Mouse (Mus musculus): ENCODE results near the gene Pik3c2a.
A peak's percentile ranks its signal among the peaks of the same experiment; 100 is the strongest.
"Not testable (repeated sequence)": the region's sequence is repeated elsewhere in the genome, so short reads cannot be mapped to it uniquely, and the experiment has no call there.

Gene Pik3c2a

DNA sequence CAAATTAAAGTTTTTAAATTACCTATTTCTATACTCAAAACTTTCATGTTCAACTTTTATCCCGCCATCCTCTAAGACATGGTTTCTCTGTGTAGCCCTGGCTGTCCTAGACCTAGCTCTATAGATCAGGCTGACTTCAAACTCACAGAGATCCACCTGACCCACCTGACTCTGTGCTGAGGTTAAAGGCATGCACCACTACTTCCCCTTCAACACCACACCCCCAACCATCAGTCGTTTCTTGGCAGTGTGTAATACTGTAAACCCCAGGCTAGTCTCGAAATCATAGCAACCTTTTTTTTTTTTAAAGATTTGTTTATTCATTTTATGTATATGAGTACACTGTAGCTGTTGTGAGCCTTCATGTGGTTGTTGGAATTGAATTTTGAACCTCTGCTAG, 50.9 kb downstream of the Pik3c2a start:
- DNase-seq (ENCODE audit: low spot score in 2 of 2): no peak

DNA sequence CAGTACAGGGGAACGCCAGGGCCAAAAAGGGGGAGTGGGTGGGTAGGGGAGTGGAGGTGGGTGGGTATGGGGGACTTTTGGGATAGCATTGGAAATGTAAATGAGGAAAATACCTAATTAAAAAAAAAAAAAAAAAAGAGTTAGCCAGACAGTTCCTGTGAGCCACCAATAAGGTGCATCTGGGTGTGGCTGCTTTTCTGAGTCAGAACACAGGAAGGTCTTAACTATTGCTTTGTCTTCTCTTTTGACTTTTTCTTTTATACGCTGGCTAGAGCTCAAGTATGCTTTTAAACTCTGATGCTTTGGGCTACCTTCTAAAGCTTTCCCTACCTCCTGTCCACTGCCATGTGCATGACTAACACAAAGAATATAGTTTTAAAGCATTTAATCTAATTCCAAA, 55.9 kb downstream of the Pik3c2a start:
- not testable (repeated sequence) for DNase-seq (ENCODE audit: low spot score in 2 of 2)

DNA sequence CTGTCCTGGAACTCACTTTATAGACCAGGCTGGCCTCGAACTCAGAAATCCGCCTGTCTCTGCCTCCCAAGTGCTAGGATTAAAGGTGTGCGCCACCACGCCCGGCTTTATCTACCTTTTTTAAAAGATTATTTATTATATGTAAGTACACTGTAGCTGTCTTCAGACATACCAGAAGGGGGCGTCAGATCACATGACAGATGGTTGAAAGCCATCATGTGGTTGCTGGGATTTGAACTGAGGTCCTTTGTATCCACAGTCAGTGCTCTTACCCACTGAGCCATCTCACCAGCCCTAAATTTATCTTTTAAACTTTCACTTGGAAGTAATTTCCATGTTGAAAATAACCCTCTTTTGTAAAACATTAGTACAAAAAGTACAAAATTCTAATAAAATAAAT, 64.1 kb downstream of the Pik3c2a start:
- DNase-seq (ENCODE audit: low spot score in 2 of 2): not testable (repeated sequence)

DNA sequence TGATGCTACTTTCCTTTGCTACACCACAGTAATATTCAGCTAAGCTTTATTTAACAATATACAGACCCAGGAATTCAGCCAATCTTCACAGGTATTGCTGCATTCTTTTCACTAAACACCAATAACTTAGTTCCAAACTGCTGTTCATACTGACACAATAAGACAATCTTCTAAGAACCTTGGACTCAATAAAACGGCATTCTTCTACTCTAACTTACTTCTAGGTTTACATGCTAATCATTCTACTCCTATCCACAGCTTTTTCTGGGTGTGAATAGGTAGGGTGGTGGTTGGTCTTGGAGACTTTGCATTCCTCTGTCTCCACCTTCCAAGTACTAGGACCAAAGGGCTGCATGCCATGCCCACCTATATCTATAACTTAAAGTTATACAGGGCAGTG, 69.0 kb downstream of the Pik3c2a start:
- DNase-seq (ENCODE audit: low spot score in 2 of 2): no peak

DNA sequence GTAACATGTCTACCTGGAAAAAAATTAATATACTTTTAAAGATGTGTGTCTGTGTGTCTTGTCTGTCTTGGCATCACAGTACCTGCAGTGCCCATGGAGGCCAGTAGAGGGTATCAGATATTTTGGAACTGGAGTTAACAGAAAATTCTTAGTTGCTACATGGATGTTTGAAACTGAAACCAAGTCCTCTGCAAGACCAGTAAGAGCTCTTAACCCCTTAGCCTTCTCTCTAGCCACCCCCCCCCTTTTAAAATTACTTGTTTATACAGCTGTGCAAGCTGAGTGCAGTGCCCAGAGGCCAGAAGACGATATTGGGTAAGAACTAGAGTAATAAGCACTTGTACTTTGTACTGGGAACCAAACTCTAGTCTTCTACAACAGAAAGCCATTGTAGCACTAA, 107.0 kb downstream of the Pik3c2a start:
- peak in 1 of 2 experiments; percentile 33 for DNase-seq (ENCODE audit: low spot score in 2 of 2)

DNA sequence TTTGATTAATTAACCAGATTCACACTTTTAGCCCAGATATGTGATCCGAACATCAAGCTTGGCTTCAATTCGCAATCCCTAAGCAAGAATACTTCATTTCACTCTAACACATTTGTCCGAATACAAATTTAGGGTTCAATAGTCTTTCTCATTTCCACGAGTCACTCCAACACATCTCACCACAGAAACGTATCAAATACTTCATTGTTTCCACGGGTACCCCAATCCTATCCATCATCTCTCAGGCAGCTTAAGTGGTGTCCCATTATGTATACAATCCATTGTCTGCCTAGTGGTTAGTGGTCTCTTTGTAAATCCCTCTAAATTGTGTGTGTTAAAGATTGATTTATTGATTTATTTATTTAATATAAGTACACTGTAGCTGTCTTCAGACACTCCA, 108.1 kb downstream of the Pik3c2a start:
- no peak for DNase-seq (ENCODE audit: low spot score in 2 of 2)

DNA sequence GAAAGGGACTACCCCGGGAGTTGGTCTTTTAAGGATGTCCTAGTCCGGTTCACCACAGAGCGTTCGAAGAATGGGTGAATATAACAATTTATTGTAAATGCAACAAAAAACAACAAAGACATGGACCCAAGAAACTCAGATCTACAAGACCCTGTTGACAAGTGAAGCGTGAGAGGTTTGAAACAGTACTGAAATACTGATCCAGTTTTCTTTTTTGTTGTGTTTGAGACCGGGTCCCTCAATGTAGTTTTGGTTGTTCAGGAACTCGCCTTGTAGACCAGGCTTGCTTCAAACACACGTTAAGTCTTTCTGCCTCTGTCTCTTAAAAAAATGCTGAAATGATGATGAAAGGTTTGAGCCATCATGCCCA, 108.6 kb downstream of the Pik3c2a start:
- no peak for DNase-seq (ENCODE audit: low spot score in 2 of 2)

DNA sequence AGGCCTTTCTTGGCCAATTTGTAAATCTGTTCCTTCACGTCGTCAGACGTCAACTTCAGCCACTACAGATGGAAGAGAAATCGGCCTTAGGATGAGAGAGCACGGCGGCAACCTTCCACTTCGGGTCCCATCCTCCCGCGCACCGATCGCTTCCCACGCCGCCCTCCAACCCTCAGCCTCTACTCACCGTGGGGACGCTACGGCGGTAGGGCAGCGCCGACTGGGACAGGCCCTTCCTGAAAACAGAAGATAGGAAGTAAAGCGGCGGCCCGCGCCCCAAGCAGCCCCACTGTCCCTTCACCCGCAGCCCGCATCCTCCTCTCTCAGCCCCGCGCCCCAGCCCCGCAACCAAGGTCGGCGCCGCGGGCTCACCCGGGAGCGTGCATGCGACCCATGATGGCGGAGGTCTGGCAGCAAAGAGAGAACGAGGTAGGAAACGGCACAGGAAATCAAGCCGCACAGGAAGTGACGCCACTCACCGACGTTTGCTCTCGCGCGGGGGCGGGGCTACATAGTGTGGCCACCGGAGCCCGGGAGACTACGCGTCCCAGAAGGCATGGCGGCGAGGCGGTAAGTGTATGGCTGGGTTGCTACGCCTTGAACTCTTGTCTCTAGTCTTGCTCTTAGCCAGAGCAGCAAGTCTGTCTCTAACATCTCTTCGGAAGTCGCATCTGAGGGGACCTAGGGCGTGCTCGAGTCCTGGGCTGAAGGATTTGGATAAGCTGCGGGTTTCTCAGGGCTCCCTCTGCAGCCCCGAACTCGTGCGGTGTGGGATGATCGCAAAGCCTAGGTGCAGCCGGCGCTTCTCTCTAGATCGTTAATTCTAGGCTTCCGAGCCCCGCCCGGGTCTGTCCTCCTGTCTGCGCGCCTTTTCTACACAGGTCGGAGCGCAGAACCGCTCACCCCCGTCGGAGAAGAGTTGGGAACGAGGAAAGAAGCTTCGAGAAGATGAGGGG, 109.3 kb downstream of the Pik3c2a start, which contains the start of gene Rps13:
Gene Rps13 (minus strand): TSS at position 483 of the 956 bp plus-strand sequence.
- DNase-seq (ENCODE audit: low spot score in 2 of 2): peak; percentile 94 to 99

DNA sequence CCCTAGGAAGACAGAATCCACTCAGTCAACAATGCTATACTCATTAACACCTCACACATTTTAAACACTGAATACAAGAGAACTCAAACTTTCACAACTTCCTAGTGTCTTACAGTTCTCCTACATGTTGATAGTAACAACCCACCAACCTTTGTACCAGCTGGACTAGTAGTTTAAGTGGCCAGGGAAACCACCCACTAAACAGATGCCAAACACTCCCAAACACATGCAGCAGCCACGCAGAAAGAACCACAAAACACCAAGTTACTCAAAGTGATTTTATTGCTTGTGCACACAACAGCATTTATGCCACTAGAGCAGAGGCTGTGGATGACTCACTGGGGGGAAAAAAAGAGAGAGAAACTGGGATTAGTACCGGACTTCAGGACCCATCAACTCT, 112.0 kb downstream of the Pik3c2a start:
- no peak for DNase-seq (ENCODE audit: low spot score in 2 of 2)

DNA sequence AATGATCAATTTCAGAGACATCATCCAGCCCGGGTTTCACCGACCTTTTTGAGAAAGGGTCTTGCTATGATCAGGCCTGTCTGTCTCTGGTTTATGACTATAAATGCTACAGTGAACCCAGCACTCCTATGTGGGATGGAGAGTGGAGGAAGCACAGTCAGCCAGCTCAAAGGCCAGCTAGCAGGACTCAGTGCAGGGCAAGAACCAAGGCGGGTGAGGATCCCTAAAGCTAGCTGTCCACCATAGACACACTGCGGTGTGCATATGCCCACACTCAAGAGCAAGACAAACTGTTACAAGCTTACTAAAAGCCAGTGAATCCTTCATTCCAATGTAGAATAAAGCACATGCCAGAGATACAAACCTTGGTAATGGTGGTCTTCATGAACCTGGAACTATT, 113.4 kb downstream of the Pik3c2a start:
- DNase-seq (ENCODE audit: low spot score in 2 of 2): no peak

DNA sequence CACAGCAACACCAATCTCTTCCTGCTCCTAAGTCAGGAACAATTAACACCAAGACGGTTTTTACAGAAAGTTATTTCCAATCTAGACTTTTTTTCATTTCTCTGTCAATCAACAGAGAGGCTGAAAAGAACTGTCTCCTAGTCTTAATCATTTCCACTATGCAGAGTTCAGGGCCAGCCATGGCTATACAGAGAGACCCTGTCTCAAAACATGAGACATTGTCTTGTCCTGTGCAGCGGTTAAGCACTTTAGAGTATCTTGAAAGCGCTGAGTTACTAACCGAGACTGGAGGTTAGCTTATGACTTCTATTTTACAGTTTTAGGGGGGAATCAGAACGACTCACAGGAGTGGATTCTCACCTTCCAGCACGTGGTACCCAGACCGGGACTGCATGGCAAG, 114.5 kb downstream of the Pik3c2a start:
- no peak for DNase-seq (ENCODE audit: low spot score in 2 of 2)

DNA sequence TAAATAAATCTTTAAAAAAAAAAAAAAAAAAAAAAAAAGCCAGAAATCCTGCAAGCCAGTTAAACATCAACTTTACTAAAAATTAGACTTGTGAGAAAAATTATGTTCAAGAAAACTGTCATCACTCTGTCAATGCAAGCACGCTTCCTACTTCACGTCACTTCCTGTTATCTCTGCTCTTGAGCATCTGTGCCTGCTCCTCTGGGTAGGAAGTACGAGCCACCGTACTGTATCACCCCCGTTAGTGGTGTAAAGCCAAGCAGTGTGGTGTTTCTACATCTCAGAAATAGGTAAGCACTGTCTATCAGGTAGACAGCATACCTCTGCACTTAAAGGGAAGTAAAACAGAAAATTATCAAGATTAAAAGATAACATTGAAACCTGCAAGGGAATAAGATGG, 115.3 kb downstream of the Pik3c2a start:
- no peak for DNase-seq (ENCODE audit: low spot score in 2 of 2)

DNA sequence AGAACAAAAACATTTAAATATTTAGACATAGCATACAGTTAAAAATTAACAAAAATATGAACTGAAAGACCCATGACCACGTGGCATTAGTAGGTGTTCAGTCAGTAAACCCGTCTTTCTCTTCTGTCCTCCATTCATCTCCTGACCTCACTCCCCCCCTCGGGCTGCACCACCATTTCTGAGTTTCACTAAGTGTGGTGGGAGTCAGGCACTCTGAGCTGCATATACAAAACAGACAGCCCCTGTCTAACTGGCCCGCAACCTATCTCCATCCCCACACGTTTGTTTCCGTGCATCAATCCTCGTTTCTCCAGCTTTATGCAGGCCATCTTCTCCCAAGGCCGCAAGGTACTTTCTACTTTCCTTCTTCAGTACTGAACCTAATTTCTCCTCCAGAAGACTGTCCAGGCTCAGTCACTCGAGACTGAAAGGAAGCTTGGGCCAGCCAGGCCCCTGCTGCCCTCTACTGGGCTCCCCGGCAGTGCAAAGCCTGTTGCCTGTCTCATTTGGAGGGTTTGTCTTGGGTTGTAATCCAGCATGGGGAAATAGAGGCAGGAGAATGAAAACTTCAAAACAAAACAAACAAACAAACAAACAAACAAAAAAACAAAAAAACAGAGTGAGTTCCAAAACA, 119.8 kb downstream of the Pik3c2a start:
- peak; percentile 22 to 59 for DNase-seq (ENCODE audit: low spot score in 2 of 2)

DNA sequence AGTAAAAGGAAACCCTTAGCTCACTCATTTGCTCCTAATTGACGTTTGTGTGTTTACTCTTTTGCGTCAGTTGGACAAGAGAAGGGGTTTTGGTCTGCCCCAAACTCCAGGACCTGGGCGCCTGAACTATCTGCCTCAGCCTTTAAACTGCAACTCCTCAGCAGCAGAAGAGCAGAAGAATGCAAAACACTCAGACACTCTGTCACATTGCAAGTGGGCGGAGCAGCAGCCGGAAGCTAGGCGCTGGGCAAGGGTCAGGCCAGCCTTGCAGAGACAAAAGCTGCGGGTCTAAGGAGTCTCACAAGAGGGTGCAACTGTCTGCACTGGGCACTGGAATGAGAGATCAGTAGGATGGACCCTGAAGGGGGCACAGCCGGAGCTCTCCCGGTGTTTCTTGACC, 133.8 kb downstream of the Pik3c2a start:
- no peak for DNase-seq (ENCODE audit: low spot score in 2 of 2)

DNA sequence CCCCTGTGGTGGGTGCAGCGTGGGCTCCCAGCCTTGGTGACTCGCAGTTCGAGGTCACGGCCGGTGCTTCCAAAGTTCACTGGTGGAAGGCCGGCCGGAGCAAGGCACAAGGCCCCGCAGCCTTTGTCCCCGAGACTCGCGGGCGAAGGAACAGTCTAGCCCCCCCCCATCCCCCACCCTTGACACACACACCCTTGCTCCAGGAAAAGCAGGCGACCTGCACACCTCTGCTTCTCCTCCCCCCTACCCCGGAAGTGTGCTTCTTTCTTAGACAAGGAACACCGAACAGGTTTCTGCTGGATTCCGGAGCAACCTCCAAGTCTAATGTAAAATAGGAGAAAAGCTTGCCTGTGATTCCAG, 134.6 kb downstream of the Pik3c2a start:
- DNase-seq (ENCODE audit: low spot score in 2 of 2): no peak

DNA sequence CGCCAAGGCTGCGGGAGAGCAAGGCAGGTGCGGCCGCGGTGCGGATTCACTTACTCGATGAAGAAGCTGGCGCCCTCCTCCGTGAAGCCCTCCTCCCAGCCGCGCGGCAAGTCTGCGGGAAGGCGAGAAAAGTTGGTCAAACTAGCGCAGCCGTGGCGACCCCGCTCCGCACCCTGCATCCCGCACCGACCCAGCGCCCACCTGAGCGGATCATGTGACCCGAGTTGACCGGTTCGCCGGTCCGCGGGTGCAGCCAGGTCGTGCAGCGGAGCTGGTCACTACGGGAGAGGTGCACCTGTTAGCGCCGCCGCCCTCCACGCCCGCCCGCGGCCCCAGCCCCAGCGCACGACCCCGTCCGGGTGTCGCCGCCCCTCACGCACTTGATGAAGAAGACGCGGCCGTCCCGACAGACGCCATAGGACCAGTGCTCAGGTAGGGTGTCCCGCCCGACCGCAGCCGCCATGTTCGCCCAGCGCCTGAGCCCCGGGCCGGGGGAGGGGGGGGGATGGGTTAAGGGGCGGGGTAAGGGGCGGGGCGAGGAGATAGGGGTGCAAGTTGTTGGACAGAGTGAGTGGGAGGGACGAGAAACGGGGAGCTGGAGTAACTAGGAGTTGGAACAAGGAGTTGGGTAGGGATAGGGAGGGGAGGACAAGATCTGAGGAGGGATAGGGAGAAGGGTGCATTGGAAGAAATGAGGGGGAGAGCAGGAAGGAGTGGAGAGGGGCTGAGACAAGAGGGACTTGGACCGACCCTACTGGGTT, 135.2 kb downstream of the Pik3c2a start, which contains the start of gene Plekha7:
Gene Plekha7 (minus strand): TSS at position 506 of the 761 bp plus-strand sequence.
- no peak for DNase-seq (ENCODE audit: low spot score in 2 of 2)

DNA sequence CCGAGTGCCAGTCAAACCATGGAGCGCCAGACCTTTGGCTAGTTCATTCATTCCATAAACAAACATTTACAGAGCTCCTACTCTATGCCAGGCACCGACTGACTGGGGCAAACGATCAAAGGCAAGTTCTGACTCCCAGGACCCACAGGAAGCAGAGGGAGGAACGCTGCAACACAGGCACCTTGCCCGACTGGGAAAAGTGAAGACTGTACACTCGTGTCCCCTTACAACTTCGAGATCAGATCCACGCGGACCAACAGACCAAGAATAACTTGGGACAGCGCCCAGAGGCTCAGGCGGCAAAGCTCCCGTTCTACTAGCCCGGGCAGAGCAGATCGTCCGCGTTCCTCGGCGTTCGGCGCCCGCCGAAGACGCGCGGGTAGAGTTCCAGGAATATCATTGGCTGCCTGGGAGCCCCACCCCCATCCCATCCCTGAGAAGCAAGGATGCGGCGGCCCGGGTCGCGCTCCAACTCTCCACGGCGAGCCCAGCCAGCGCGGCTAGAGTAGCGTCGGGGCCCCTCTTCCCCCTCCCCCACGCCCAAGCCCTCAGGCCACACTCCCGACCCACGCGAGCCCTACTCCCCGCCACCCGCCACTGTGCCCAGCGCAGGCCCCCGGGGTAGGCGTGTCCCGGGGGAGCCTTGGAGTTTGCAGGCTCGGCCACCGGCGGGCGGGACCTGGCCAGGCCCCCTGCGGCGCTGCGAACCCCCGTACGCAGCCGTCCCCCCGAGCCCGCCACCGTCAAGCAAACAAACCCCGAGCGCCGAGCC, 136.0 kb downstream of the Pik3c2a start:
- DNase-seq (ENCODE audit: low spot score in 2 of 2): peak in 1 of 2 experiments; percentile 23

DNA sequence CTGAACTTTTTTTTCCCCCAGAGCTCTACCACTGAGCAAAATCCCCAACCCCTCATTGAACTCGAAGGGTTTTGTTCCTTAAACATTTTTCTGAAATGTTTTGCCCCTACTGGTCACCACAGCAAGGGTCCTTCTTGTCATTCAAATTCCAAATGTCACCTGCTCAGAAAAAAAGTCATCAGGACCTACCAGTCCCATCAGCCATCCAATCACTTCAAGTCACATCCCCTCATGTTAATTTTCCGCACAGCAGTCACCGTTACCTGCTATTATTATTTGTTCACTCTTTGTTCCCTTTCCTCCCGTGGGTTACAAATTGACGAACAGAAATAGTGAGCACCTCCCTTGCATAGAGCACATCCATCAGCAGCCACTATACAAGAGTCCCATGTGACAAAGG, 136.6 kb downstream of the Pik3c2a start:
- no peak for DNase-seq (ENCODE audit: low spot score in 2 of 2)

DNA sequence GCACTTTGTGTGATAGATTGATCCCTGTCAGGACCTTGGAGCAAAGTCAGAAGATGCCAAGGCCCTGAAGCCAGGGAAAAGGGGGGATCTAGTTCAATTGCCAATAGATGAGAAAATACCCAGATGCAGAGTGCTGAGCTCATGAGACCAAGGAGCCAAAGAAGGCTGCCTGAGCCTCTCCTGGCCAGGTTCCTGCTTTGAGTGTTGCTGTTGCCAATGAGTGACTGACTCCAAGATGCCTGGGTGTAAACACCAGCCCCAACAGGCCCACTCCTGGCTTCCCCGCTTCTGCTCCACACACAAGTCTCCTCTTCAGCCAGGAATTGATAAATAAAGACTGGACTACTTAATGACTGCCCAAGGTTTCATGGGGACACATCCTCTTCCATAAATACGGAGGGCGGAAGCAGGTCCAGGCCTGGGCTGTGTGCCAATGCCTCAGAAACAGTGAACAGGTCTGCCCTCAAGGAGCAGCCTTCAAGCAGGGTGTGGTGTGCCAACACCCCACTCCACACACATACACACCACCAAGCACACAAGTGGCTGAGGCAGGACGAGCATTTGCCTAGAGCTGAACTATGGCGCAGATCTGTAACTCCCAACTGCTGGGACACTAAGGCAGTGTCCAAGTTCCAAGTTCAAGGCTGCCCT, 141.5 kb downstream of the Pik3c2a start:
- no peak for DNase-seq (ENCODE audit: low spot score in 2 of 2)

DNA sequence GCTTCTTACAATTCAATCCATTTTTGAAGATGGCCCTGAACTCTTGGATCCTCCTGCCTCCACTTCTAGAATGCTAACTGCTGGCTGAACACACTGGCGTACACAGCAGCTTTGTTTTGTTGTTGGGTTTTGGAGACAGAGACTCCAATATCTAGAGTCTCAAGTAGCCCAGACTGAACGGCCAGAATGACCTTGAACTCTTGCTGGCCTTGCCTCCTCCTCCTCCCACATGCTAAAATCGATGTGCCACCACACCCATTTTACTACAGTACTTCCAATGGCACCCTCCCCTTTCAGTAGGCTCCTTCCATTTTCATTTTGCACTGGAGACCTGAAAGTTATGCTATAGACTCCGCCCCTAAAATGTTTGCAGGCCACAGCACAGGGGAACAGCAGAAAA, 142.1 kb downstream of the Pik3c2a start:
- no peak for DNase-seq (ENCODE audit: low spot score in 2 of 2)

DNA sequence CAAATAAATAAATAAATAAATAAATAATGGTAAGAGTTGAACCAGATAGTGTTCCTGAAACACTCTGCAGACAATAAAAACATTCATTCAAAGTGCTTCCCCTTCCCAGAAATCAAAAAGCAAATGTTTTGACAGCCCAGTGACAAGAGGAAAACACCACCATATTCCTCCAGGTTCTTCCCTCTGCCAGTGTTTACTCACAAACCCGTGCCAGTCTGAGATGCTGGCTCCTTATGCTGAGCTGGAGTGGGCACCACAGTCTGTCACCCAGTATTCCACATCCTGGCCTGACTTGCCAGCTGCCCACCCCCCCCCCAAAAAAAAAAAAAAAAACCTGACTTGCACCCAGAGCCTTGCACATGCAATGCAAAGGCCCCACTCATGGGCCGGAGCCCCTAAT, 144.4 kb downstream of the Pik3c2a start:
- DNase-seq (ENCODE audit: low spot score in 2 of 2): no peak

Data from frontal cortex, postnatal 14 days (tissue).